Mouse (Mus musculus) CH12.LX (cell line): ENCODE results near the gene Psmd1.
A peak's percentile ranks its signal among the peaks of the same experiment; 100 is the strongest.

Experiments
- CTCF ChIP-seq, 2 experiments: IDR thresholded peaks in 1 of 2; conservative IDR thresholded peaks in 1 of 2; 2 replicates each; pipeline ENCODE4 v1.5.1; 2011 to 2012; ENCODE audit warnings: low read depth in 2 of 2, low read length in 2 of 2, improper control_type of control experiment in 1 of 2, inconsistent platforms in 1 of 2, mild to moderate bottlenecking in 1 of 2, moderate library complexity in 1 of 2
- HCFC1 ChIP-seq: IDR thresholded peaks from 2 replicates; pipeline ENCODE4 v1.6.1; 2012; ENCODE audit warnings: low read depth, mild to moderate bottlenecking, inconsistent platforms, low read length, improper control_type of control experiment
- MAZ ChIP-seq: IDR thresholded peaks from 2 replicates; pipeline ENCODE4 v1.6.1; 2012; ENCODE audit warnings: low read depth, mild to moderate bottlenecking, inconsistent platforms, low read length, improper control_type of control experiment, moderate library complexity
- POLR2A ChIP-seq: IDR thresholded peaks from 2 replicates; pipeline ENCODE4 v1.6.1; 2011; ENCODE audit warnings: low read depth, mild to moderate bottlenecking, improper control_type of control experiment, low read length
- USF1 ChIP-seq: IDR thresholded peaks from 2 replicates; pipeline ENCODE4 v1.6.1; 2014; ENCODE audit warnings: low read depth, mild to moderate bottlenecking, inconsistent platforms, low read length, improper control_type of control experiment

GRCm38 (mm10) chr1:86058856-86059769 is 5.1 kb upstream of the Psmd1 start:
- peak; percentile 15; the same call in 1 of the 2 replicates for TF ChIP-seq HCFC1
- peak; percentile 53; the same call in 1 of the 2 replicates for TF ChIP-seq POLR2A
- TF ChIP-seq USF1 = no peak
- peak; percentile 74 to 98 for TF ChIP-seq CTCF (conservative IDR thresholded peaks at IDR 0.05 in 1 of 2, IDR thresholded peaks at IDR 0.05 in 1 of 2; ENCODE audit: low read depth in 2 of 2, low read length in 2 of 2)
- TF ChIP-seq MAZ = no peak
